Mouse (Mus musculus) A20 (cell line): ENCODE measurements around the gene Dtnbp1.

Experiments used
- DNase-seq: peaks from one replicate; pipeline ENCODE4 v3.0.0-alpha.2; 2011; ENCODE audit warnings: low read depth, low spot score

Dtnbp1 gene

GRCm38 (mm10) chr13:45001911-45002615, at the start of gene Dtnbp1:
Gene Dtnbp1 (minus strand): TSS chr13:45002147.
- peak; percentile 81 for DNase-seq

GRCm38 (mm10) chr13:45049261-45050020, 47.5 kb upstream of the Dtnbp1 start:
- DNase-seq: no peak

- DNase-seq: no peak
Measured at GRCm38 (mm10) chr13:45043466-45043865, 41.5 kb upstream of the Dtnbp1 start.

GRCm38 (mm10) chr13:45040741-45041140, 38.8 kb upstream of the Dtnbp1 start:
- DNase-seq: no peak

GRCm38 (mm10) chr13:45040195-45040594, 38.2 kb upstream of the Dtnbp1 start:
- DNase-seq: no peak

GRCm38 (mm10) chr13:45036417-45036816, 34.5 kb upstream of the Dtnbp1 start:
- no peak for DNase-seq

GRCm38 (mm10) chr13:45034759-45035158, 32.8 kb upstream of the Dtnbp1 start:
- no peak for DNase-seq

GRCm38 (mm10) chr13:45033360-45033759, 31.4 kb upstream of the Dtnbp1 start:
- no peak for DNase-seq

GRCm38 (mm10) chr13:45032484-45032883, 30.5 kb upstream of the Dtnbp1 start:
- no peak for DNase-seq

- no peak for DNase-seq
Measured at GRCm38 (mm10) chr13:45031748-45032147, 29.8 kb upstream of the Dtnbp1 start.

GRCm38 (mm10) chr13:45031314-45031713, 29.4 kb upstream of the Dtnbp1 start:
- no peak for DNase-seq

- DNase-seq: peak; percentile 90
Measured at GRCm38 (mm10) chr13:45030830-45031229, 28.9 kb upstream of the Dtnbp1 start.

- DNase-seq: no peak
Measured at GRCm38 (mm10) chr13:45029791-45030190, 27.8 kb upstream of the Dtnbp1 start.

GRCm38 (mm10) chr13:45026291-45026690, 24.3 kb upstream of the Dtnbp1 start:
- no peak for DNase-seq

- no peak for DNase-seq
Measured at GRCm38 (mm10) chr13:45024821-45025220, 22.9 kb upstream of the Dtnbp1 start.

- no peak for DNase-seq
Measured at GRCm38 (mm10) chr13:45023356-45024150, 21.6 kb upstream of the Dtnbp1 start.

GRCm38 (mm10) chr13:45008150-45008549, 6.2 kb upstream of the Dtnbp1 start:
- peak; percentile 84 for DNase-seq

- DNase-seq: peak; percentile 67
Measured at GRCm38 (mm10) chr13:45007726-45008125, 5.8 kb upstream of the Dtnbp1 start.

GRCm38 (mm10) chr13:45006483-45006882, 4.5 kb upstream of the Dtnbp1 start:
- peak; percentile 92 for DNase-seq

GRCm38 (mm10) chr13:45005861-45006260, 3.9 kb upstream of the Dtnbp1 start:
- peak; percentile 77 for DNase-seq

- DNase-seq: peak; percentile 21
Measured at GRCm38 (mm10) chr13:45004987-45005592, 3.1 kb upstream of the Dtnbp1 start.

- DNase-seq: peak; percentile 77
Measured at GRCm38 (mm10) chr13:45003026-45003425, 1.1 kb upstream of the Dtnbp1 start.
